Mouse (Mus musculus) liver, adult 2 months (tissue): ENCODE data around the gene Rpl12.

ENCODE experiments used
- CTCF ChIP-seq: fragments of 200-500 bp; IDR thresholded peaks from 2 replicates; pipeline ENCODE4 v1.5.1; 2011; ENCODE audit warnings: low read depth, low read length, control low read depth
- POLR2A ChIP-seq: fragments of 200-500 bp; IDR thresholded peaks from 2 replicates; pipeline ENCODE4 v1.6.1; 2011; ENCODE audit warnings: low read length, control low read depth; ENCODE audit not compliant: insufficient read depth; ENCODE audit errors: extremely low read depth

- TF ChIP-seq POLR2A (no peak), CTCF (peak; percentile 17; the same call in 1 of the 2 replicates)
Observed at GRCm38 (mm10) chr2:32939418-32939817, 21.9 kb upstream of the Rpl12 start.
